Mouse (Mus musculus) granulocyte monocyte progenitor cell, adult 5-6 weeks (primary cell): ENCODE measurements at regions not wholly inside any gene's neighbourhood (a gene's known extent, or its start where the extent isn't known, plus 50 kb on each side); places are given as distances from the start of the nearest gene placed in this dataset.

Experiments used
- ATAC-seq: replicated peaks from 2 replicates; pipeline ENCODE4 v1.8.0; 2016; ENCODE audit warnings: mild to moderate bottlenecking, moderate TSS enrichment, inconsistent platforms; ENCODE audit not compliant: poor library complexity, severe bottlenecking

- ATAC-seq = no peak
These were observed 135.4 kb upstream of the Lyplal1 start for GRCm38 (mm10) chr1:186252551-186252950.

GRCm38 (mm10) chr1:186250316-186250715 lies 133.2 kb upstream of the Lyplal1 start:
- ATAC-seq = no peak

GRCm38 (mm10) chr1:186249214-186249613 lies 132.1 kb upstream of the Lyplal1 start:
- no peak for ATAC-seq

GRCm38 (mm10) chr1:186245723-186246440 lies 128.8 kb upstream of the Lyplal1 start:
- ATAC-seq = no peak

- ATAC-seq = no peak
These were observed 124.0 kb upstream of the Lyplal1 start for GRCm38 (mm10) chr1:186241112-186241511.

GRCm38 (mm10) chr1:186237556-186237955 lies 120.4 kb upstream of the Lyplal1 start:
- no peak for ATAC-seq

- ATAC-seq = no peak
These were observed 119.3 kb upstream of the Lyplal1 start for GRCm38 (mm10) chr1:186236267-186237020.

GRCm38 (mm10) chr1:186234536-186234935 lies 117.4 kb upstream of the Lyplal1 start:
- ATAC-seq = no peak

- no peak for ATAC-seq
These were observed 113.4 kb upstream of the Lyplal1 start for GRCm38 (mm10) chr1:186230476-186230875.

GRCm38 (mm10) chr1:186229856-186230255 lies 112.7 kb upstream of the Lyplal1 start:
- ATAC-seq = no peak

GRCm38 (mm10) chr1:186228396-186228795 lies 111.3 kb upstream of the Lyplal1 start:
- no peak for ATAC-seq

- no peak for ATAC-seq
These were observed 107.1 kb upstream of the Lyplal1 start for GRCm38 (mm10) chr1:186224231-186224630.

GRCm38 (mm10) chr1:186223417-186223816 lies 106.3 kb upstream of the Lyplal1 start:
- ATAC-seq = no peak

GRCm38 (mm10) chr1:186218995-186219394 lies 101.9 kb upstream of the Lyplal1 start:
- no peak for ATAC-seq

GRCm38 (mm10) chr1:186217198-186217597 lies 100.1 kb upstream of the Lyplal1 start:
- no peak for ATAC-seq

GRCm38 (mm10) chr1:186204151-186204550 lies 87.0 kb upstream of the Lyplal1 start:
- peak; percentile 94 for ATAC-seq

- ATAC-seq = peak; percentile 41
These were observed 85.4 kb upstream of the Lyplal1 start for GRCm38 (mm10) chr1:186202536-186202935.

- ATAC-seq = no peak
These were observed 81.3 kb upstream of the Lyplal1 start for GRCm38 (mm10) chr1:186198391-186198790.

- no peak for ATAC-seq
These were observed 79.9 kb upstream of the Lyplal1 start for GRCm38 (mm10) chr1:186197057-186197456.

GRCm38 (mm10) chr1:186189390-186189789 lies 72.3 kb upstream of the Lyplal1 start:
- no peak for ATAC-seq

GRCm38 (mm10) chr1:186187372-186187771 lies 70.3 kb upstream of the Lyplal1 start:
- no peak for ATAC-seq

- no peak for ATAC-seq
These were observed 66.1 kb upstream of the Lyplal1 start for GRCm38 (mm10) chr1:186183204-186183651.
